Mouse (Mus musculus) neural tube, embryonic 15.5 days (tissue): Measurements from ENCODE around the gene Bank1. TPM values are rescaled to one million over a fixed set of nuclear protein-coding genes. Genes with fewer than 3 reads are reported as not detected.
"Not testable (repeated sequence)": the region's sequence is repeated elsewhere in the genome, so short reads cannot be mapped to it uniquely, and the experiment has no call there.

Source experiments
- ATAC-seq: fragments of 200-750 bp; cut with Nextera tagmentation; 2 replicates; pipeline ENCODE4 v1.8.0; 2017; ENCODE audit warnings: mild to moderate bottlenecking, moderate TSS enrichment, moderate library complexity; ENCODE audit not compliant: low FRiP score
- H3K27ac ChIP-seq: fragments of 300-500 bp; sonication (generic); replicated peaks from 2 replicates; pipeline ENCODE4 v1.5.1; 2015; ENCODE audit warnings: mild to moderate bottlenecking, inconsistent platforms
- H3K27me3 ChIP-seq: fragments of 300-500 bp; sonication (generic); replicated peaks from 2 replicates; pipeline ENCODE4 v1.6.1; 2015; ENCODE audit warnings: inconsistent platforms
- H3K36me3 ChIP-seq: fragments of 300-500 bp; sonication (generic); 2 replicates; pipeline ENCODE4 v1.6.1; 2015; ENCODE audit warnings: inconsistent platforms
- H3K4me1 ChIP-seq: fragments of 300-500 bp; sonication (generic); 2 replicates; pipeline ENCODE4 v1.6.1; 2015; ENCODE audit warnings: inconsistent platforms
- H3K4me2 ChIP-seq: fragments of 300-500 bp; sonication (generic); 2 replicates; pipeline ENCODE4 v1.6.1; 2015; ENCODE audit warnings: inconsistent platforms, mild to moderate bottlenecking, moderate library complexity
- H3K4me3 ChIP-seq: fragments of 300-500 bp; sonication (generic); replicated peaks from 2 replicates; pipeline ENCODE4 v1.5.1; 2015; ENCODE audit warnings: mild to moderate bottlenecking, inconsistent platforms
- H3K9ac ChIP-seq: fragments of 300-500 bp; sonication (generic); replicated peaks from 2 replicates; pipeline ENCODE4 v1.6.1; 2015; ENCODE audit warnings: mild to moderate bottlenecking, inconsistent platforms
- H3K9me3 ChIP-seq: fragments of 300-500 bp; sonication (generic); replicated peaks from 2 replicates; pipeline ENCODE4 v1.6.1; 2016; ENCODE audit warnings: inconsistent platforms
- WGBS: fragments of 180-500 bp; shearing (Covaris S2); methylation state at CpG from one replicate; pipeline ENCODE4 v1.1.7; 2015; ENCODE audit warnings: mixed read lengths; 5-methylcytosine and 5-hydroxymethylcytosine counted together
- polyA plus RNA-seq: library from polyadenylated mRNA; unstranded; fragments of >200 nt; fragmentation: Nextera tagmentation; extraction: Ambion mirVana; gene quantifications from 2 replicates; pipeline ENCODE4 v1.2.1, GENCODE M21; 2015

Bank1 gene
- polyA plus RNA-seq, 1 experiment from 2014 or later = 0.38 TPM

DNA sequence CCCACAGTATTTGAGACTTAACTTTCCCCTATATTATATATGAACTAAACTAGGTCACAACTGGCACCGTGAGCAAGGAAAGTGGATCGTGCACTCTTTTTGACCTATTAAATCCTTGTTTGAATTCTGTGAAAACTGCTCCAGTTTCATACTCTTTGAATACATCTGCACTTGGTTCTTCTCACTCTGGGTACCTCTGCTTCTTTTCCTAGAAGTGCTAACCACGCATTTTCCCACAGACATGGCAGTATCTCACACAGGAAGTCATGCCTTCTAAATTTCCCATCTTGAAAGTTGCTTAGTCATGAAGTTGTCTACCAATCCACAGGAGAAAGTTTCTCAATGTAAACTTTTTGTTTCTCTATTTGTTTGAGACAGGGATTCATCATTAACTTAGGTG, 3.9 kb downstream of the Bank1 start:
- no peak overlapping the region for H3K4me2 ChIP-seq
- no peak for ATAC-seq
- H3K27ac ChIP-seq = no peak overlapping the region
- H3K9ac ChIP-seq = no peak overlapping the region
- no peak overlapping the region for H3K4me3 ChIP-seq
- no peaks in the 10 kb centered on the region for H3K36me3 ChIP-seq
- H3K9me3 ChIP-seq = no peaks in the 10 kb centered on the region
- 0 out of 2 replicates have a peak, but pooled peaks cover 5% of the 10 kb centered on the region for H3K27me3 ChIP-seq
- no peaks in the 10 kb centered on the region for H3K4me1 ChIP-seq
- 97% methylated on average over 3 of the region's 3 CpGs for WGBS

DNA sequence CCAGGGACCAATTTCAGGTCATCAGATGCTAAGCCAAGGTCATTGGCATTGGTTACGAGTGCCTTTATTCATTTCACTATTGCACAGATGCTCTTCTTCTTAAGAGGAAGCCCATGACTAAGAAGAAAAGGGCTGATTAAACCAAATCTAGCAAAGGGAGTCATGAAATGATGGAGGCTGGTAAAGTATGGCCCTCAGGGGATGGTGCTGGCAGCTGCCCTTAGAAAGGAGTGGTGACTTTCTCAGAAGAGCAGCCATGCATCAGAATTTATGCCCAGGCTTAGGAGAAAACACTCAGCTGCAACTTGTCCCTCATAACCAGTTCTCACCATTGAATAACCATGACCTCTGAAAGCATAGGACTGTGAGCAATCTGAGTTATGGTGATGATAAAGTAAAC, 17.4 kb downstream of the Bank1 start:
- H3K27me3 ChIP-seq = no peaks in the 10 kb centered on the region
- ATAC-seq = no peak
- H3K9me3 ChIP-seq = no peaks in the 10 kb centered on the region
- peaks cover 7% of the 10 kb centered on the region; the same call in 1 of the 2 replicates for H3K4me1 ChIP-seq
- no peak overlapping the region for H3K4me2 ChIP-seq
- no peak overlapping the region for H3K27ac ChIP-seq
- no peaks in the 10 kb centered on the region for H3K36me3 ChIP-seq
- no peak overlapping the region for H3K4me3 ChIP-seq
- H3K9ac ChIP-seq = no peak overlapping the region
- 50% methylated on average over 1 of the region's 1 CpGs for WGBS

DNA sequence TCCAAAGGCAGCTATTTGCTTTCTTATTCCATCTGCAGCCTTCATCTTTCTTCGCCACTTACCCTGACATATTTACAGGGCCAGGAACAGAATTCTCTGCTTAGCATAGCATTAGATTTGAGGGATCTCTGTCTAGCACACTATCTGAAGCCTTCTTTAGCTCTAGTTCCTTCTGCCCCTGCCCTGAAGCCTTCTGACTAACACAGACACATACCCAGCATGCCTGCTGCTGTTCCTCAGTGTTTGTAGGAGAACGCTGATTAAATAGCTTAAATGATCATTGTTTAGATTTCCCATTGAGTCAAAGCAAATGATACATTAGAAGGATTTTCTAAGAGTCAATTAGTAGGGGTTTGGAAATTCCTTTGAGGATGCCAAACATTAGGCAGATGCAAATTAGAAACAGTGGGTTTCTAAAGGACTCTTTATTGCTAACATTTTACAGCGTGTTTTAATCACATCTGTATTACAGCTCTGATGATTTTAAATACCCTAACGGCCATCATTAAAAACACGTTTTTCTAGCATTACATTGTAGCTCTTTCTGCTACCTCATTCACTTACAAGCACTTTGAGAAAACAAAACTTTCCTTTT, 19.2 kb downstream of the Bank1 start:
- no peaks in the 10 kb centered on the region for H3K36me3 ChIP-seq
- no peak overlapping the region for H3K4me3 ChIP-seq
- H3K27me3 ChIP-seq = no peaks in the 10 kb centered on the region
- no peaks in the 10 kb centered on the region for H3K9me3 ChIP-seq
- ATAC-seq = peak; percentile 84
- H3K4me2 ChIP-seq = no peak overlapping the region
- H3K27ac ChIP-seq = peak overlapping the region; percentile 49
- H3K9ac ChIP-seq = no peak overlapping the region
- 30% methylated on average over 5 of the region's 5 CpGs for WGBS
- peaks cover 7% of the 10 kb centered on the region; the same call in 1 of the 2 replicates for H3K4me1 ChIP-seq

DNA sequence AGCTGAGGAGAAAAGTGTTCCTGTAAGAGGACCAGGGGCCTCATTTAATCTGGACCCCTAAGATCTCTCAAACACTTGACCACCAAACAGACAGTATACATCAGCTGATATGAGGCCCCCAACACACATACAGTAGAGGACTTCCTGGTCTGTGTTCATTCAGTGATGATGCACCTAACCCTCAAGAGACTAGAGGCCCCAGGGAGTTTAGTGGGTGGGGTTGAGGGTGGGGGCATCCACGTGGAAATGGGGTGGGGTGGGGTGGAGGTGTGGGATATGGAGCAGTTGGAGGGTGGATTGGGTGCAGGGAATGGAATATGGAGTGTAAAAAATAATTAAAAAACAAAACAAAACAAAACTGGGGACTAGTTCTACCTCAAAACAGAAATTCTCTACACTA, 23.3 kb downstream of the Bank1 start:
- Histone ChIP-seq H3K4me1 (peaks cover 7% of the 10 kb centered on the region; the same call in 1 of the 2 replicates), H3K27me3 (no peaks in the 10 kb centered on the region), H3K27ac (no peak overlapping the region), H3K9ac (no peak overlapping the region), H3K9me3 (no peaks in the 10 kb centered on the region), H3K4me2 (no peak overlapping the region), H3K36me3 (no peaks in the 10 kb centered on the region), H3K4me3 (no peak overlapping the region)
- ATAC-seq = no peak
- 47% methylated on average over 1 of the region's 1 CpGs for WGBS

DNA sequence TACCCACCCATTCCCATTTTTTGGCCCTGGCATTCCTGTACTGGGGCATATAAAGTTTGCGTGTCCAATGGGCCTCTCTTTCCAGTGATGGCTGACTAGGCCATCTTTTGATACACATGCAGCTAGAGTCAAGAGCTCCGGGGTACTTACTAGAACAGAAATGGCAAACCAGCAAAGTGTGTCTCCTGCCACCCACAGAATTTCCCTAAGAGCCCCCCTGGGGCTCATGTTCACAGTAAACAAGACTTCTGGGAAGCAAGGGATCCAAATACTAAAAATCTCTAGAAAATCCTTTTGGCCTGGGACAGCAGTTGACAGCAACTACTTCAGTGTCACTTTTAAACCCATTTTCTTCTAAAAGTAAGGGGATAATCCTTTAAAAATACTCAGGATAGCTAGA, 25.1 kb downstream of the Bank1 start:
- not testable (repeated sequence) for H3K27me3 ChIP-seq, H3K4me3 ChIP-seq, H3K4me2 ChIP-seq, H3K4me1 ChIP-seq, H3K36me3 ChIP-seq, H3K9me3 ChIP-seq, H3K27ac ChIP-seq, H3K9ac ChIP-seq, ATAC-seq
- 91% methylated on average over 2 of the region's 2 CpGs for WGBS

DNA sequence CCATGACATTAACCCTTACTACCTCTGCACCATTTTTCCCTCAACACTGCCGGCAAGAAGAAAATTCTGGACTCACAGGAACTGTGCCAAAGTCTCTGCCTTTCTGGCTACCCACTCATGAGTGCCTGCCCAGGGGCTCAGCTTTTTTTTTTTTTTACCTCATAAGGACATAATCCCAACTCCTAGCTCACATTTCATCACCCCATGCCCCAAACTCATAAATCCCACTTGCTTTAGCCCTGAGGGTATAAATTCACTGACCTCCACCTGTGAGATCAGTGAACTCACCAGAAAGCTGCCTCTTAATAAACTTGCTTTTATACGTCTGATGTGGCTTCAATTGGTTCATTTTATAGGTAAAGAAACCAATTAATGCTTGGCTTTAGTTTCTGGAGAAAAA, 28.5 kb downstream of the Bank1 start:
- no peak overlapping the region for H3K4me2 ChIP-seq
- 67% methylated on average over 2 of the region's 2 CpGs for WGBS

DNA sequence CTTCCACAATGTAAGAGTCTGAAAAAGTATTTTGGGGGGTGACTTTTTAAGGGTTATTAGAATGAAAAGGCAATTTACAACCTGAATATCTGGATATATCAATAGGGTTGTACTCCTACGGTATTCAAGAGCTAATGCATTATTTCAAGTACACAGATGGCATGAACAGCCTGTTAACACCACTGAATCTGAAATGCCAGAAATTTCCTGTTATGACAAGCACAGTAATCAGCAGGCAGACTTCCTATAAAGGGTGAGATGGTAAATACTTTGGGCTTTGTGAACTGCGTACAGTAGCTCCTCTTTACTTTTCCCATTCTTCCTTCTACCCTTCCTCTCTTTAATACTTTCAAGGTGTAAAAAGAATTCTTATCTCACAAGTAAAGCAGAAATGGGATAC, 30.6 kb downstream of the Bank1 start:
- Histone ChIP-seq H3K4me1 (no peaks in the 10 kb centered on the region), H3K27me3 (no peaks in the 10 kb centered on the region), H3K9ac (no peak overlapping the region), H3K36me3 (no peaks in the 10 kb centered on the region), H3K4me3 (no peak overlapping the region), H3K4me2 (no peak overlapping the region), H3K27ac (no peak overlapping the region), H3K9me3 (no peaks in the 10 kb centered on the region)
- 84% methylated on average over 2 of the region's 2 CpGs for WGBS
- no peak for ATAC-seq

More for the DNA sequence above, 28.5 kb downstream of the Bank1 start:
- no peak overlapping the region for H3K9ac ChIP-seq
- no peaks in the 10 kb centered on the region for H3K4me1 ChIP-seq
- no peak for ATAC-seq
- H3K9me3 ChIP-seq = no peaks in the 10 kb centered on the region
- H3K36me3 ChIP-seq = no peaks in the 10 kb centered on the region
- H3K4me3 ChIP-seq = no peak overlapping the region
- no peaks in the 10 kb centered on the region for H3K27me3 ChIP-seq
- H3K27ac ChIP-seq = no peak overlapping the region

DNA sequence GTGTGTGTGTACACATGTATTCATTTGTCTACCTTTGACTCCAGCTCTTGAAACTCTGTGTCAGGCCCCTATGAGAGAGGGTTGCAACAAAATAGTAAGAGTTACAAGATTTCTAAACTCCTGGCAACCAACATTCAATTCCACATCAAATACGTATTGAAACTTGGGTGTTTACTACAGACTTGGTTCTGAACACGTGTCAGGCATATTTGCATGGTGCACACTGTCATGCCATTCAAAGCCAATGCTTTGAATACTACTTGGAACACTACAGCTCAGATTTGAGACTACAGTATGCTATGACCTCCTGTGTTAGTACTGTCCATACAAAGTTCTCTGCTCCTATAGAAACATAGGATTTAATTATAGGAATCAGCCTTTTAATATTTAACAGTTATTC, 38.0 kb downstream of the Bank1 start:
- H3K27ac ChIP-seq = no peak overlapping the region
- H3K27me3 ChIP-seq = no peaks in the 10 kb centered on the region
- H3K36me3 ChIP-seq = no peaks in the 10 kb centered on the region
- no peak overlapping the region for H3K9ac ChIP-seq
- 83% methylated on average over 2 of the region's 2 CpGs for WGBS
- ATAC-seq = no peak
- H3K4me2 ChIP-seq = no peak overlapping the region
- no peaks in the 10 kb centered on the region for H3K4me1 ChIP-seq
- no peaks in the 10 kb centered on the region for H3K9me3 ChIP-seq
- H3K4me3 ChIP-seq = no peak overlapping the region

DNA sequence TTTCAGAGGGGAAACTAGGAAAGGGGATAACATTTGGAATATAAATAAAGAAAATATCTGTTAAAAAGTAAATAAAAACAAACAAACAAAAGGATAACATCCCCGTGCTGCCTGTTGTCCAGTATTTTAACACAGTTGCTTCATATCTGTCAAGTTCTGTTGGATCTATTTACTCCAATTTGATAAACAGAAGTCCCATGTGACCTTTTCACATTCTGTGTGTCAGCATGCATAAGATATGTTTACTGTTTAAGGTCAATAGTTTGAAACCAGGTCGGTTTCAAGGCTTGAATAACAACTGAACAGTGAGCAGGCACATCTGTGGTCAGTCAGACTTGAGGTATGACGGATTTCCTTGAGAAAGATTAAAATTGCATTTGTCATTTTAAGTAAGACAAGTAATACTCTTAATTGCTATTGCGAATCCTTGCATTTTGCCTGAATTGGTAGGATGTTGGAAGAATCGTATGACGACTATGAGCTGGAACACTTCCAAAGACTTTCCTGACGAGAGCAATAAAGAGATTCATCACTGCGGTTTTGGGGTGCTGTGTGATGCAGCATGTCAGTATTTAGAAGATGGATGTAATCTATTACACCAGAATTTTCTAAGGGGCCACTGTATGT, 60.8 kb downstream of the Bank1 start:
- 75% methylated on average over 8 of the region's 8 CpGs for WGBS
- no peaks in the 10 kb centered on the region for H3K4me1 ChIP-seq
- no peak overlapping the region for H3K4me2 ChIP-seq
- no peak overlapping the region for H3K27ac ChIP-seq
- no peak for ATAC-seq
- no peaks in the 10 kb centered on the region for H3K27me3 ChIP-seq
- H3K9ac ChIP-seq = no peak overlapping the region
- H3K36me3 ChIP-seq = no peaks in the 10 kb centered on the region
- H3K4me3 ChIP-seq = no peak overlapping the region
- H3K9me3 ChIP-seq = no peaks in the 10 kb centered on the region

DNA sequence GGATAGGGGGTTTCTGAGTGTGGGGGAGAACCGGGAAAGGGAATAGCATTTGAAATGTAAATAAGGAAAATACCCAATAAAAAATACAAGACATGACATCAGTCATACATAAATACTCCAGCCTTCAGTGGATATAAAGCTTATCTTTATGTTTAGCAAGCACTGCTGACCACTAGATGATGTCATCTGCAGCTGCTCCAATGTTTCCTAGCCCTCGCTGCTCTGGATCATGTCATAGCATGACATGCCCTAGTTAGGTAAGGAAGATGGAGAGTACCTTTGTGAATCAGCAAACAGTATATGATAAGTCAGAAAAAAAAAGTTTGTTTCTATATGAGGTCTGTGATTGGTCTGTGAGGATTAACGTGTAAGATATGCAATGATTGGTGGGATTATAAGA, 68.1 kb downstream of the Bank1 start:
- Histone ChIP-seq H3K4me1 (no peaks in the 10 kb centered on the region), H3K9me3 (no peaks in the 10 kb centered on the region), H3K27me3 (no peaks in the 10 kb centered on the region), H3K36me3 (no peaks in the 10 kb centered on the region), H3K9ac (no peak overlapping the region), H3K4me2 (no peak overlapping the region), H3K27ac (no peak overlapping the region), H3K4me3 (no peak overlapping the region)
- WGBS = 93% methylated on average over 3 of the region's 3 CpGs
- no peak for ATAC-seq

DNA sequence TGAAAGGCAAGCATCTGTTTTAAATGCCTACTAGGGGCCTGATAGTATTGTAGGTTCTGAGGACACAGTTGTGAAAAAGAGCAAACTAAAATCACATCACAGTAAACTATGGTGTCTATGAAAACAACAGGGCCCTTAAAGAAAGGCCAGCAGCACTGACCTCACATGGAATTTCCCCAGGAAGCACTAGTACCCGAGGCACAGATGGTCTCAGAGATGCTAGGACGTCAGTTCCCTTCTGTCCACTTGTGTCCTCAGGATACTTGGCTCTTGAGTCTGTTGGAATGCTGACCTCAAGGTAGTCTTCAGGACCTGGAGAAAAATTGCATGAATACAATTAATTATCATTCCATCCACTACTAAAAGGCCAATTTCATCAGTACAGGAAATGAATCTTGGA, 71.2 kb downstream of the Bank1 start:
- Histone ChIP-seq H3K9me3 (no peaks in the 10 kb centered on the region), H3K9ac (no peak overlapping the region), H3K4me2 (no peak overlapping the region), H3K4me3 (no peak overlapping the region), H3K36me3 (no peaks in the 10 kb centered on the region), H3K27ac (no peak overlapping the region), H3K4me1 (no peaks in the 10 kb centered on the region), H3K27me3 (no peaks in the 10 kb centered on the region)
- ATAC-seq = no peak
- WGBS = 61% methylated on average over 2 of the region's 2 CpGs

DNA sequence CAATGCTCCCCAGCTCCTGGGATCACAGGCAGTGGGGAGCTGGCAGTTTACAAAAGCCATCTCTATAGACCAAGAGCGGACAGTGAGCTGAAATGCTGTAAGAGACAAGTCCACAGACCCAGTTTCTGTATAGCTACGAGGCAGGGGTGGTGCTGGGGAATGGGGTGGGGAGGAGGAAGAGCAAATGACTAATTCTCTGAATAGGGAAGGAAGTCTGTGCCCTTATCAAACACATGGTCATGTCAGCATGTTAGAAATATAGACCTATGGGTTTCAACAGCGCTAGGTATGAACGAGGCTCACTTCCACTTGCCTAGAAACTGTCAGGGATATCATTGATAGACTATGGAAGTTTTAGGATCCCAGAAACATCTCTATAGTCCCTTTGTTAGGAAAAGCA, 73.0 kb downstream of the Bank1 start:
- WGBS = 87% methylated on average over 4 of the region's 4 CpGs
- Histone ChIP-seq H3K4me3 (no peak overlapping the region), H3K27ac (no peak overlapping the region), H3K9ac (no peak overlapping the region), H3K9me3 (no peaks in the 10 kb centered on the region), H3K27me3 (no peaks in the 10 kb centered on the region), H3K4me1 (no peaks in the 10 kb centered on the region), H3K36me3 (no peaks in the 10 kb centered on the region), H3K4me2 (no peak overlapping the region)
- ATAC-seq = no peak
